Mouse (Mus musculus): Measurements from ENCODE around the gene Idnk.
"Not testable (repeated sequence)": the region's sequence is repeated elsewhere in the genome, so short reads cannot be mapped to it uniquely, and the experiment has no call there.

Gene Idnk

GRCm38 (mm10) chr13:58157447-58158098 is at the start of gene Idnk:
Gene Idnk (plus strand): TSS chr13:58157649.
- peak; percentile 91 to 93 for DNase-seq

- no peak for DNase-seq
These were observed 46.1 kb upstream of the Idnk start for GRCm38 (mm10) chr13:58111306-58111705.

- DNase-seq: no peak
These were observed 45.3 kb upstream of the Idnk start for GRCm38 (mm10) chr13:58112191-58112590.

GRCm38 (mm10) chr13:58112601-58113041 is 44.8 kb upstream of the Idnk start:
- peak in 1 of 2 experiments; percentile 12 for DNase-seq

GRCm38 (mm10) chr13:58113061-58113900 is 44.2 kb upstream of the Idnk start, which contains the start of gene Klhl3:
Gene Klhl3 (minus strand): TSS chr13:58113592.
- DNase-seq: peak; percentile 69 to 74

- DNase-seq: peak; percentile 71 to 74
These were observed 42.2 kb upstream of the Idnk start for GRCm38 (mm10) chr13:58115227-58115626.

- DNase-seq: no peak
These were observed 40.6 kb upstream of the Idnk start for GRCm38 (mm10) chr13:58116801-58117200.

- DNase-seq: peak; percentile 74 to 87
These were observed 40.0 kb upstream of the Idnk start for GRCm38 (mm10) chr13:58117318-58118017.

GRCm38 (mm10) chr13:58122786-58123297 is 34.6 kb upstream of the Idnk start:
- DNase-seq: no peak

- no peak for DNase-seq
These were observed 34.1 kb upstream of the Idnk start for GRCm38 (mm10) chr13:58123381-58123780.

- no peak for DNase-seq
These were observed 33.2 kb upstream of the Idnk start for GRCm38 (mm10) chr13:58124278-58124677.

GRCm38 (mm10) chr13:58124989-58125388 is 32.5 kb upstream of the Idnk start:
- no peak for DNase-seq

- peak in 1 of 2 experiments; percentile 62 for DNase-seq
These were observed 31.3 kb upstream of the Idnk start for GRCm38 (mm10) chr13:58126126-58126525.

- DNase-seq: no peak
These were observed 30.3 kb upstream of the Idnk start for GRCm38 (mm10) chr13:58126862-58127765.

- peak in 1 of 2 experiments; percentile 72 for DNase-seq
These were observed 29.6 kb upstream of the Idnk start for GRCm38 (mm10) chr13:58127766-58128361.

- DNase-seq: peak; percentile 96 to 97
These were observed 29.1 kb upstream of the Idnk start, which contains the start of gene Hnrnpa0 for GRCm38 (mm10) chr13:58128396-58128767. Gene Hnrnpa0 (minus strand): TSS chr13:58128556.

GRCm38 (mm10) chr13:58128768-58129671 is 28.4 kb upstream of the Idnk start:
- DNase-seq: peak; percentile 97 to 99

- no peak for DNase-seq
These were observed 27.7 kb upstream of the Idnk start for GRCm38 (mm10) chr13:58129687-58130246.

GRCm38 (mm10) chr13:58131692-58132091 is 25.8 kb upstream of the Idnk start:
- DNase-seq: no peak

GRCm38 (mm10) chr13:58146603-58147002 is 10.8 kb upstream of the Idnk start:
- not testable (repeated sequence) for DNase-seq

Data from lung, postnatal 4 days (tissue).